Mouse (Mus musculus): ENCODE results near the gene Knstrn.

Gene Knstrn

DNA sequence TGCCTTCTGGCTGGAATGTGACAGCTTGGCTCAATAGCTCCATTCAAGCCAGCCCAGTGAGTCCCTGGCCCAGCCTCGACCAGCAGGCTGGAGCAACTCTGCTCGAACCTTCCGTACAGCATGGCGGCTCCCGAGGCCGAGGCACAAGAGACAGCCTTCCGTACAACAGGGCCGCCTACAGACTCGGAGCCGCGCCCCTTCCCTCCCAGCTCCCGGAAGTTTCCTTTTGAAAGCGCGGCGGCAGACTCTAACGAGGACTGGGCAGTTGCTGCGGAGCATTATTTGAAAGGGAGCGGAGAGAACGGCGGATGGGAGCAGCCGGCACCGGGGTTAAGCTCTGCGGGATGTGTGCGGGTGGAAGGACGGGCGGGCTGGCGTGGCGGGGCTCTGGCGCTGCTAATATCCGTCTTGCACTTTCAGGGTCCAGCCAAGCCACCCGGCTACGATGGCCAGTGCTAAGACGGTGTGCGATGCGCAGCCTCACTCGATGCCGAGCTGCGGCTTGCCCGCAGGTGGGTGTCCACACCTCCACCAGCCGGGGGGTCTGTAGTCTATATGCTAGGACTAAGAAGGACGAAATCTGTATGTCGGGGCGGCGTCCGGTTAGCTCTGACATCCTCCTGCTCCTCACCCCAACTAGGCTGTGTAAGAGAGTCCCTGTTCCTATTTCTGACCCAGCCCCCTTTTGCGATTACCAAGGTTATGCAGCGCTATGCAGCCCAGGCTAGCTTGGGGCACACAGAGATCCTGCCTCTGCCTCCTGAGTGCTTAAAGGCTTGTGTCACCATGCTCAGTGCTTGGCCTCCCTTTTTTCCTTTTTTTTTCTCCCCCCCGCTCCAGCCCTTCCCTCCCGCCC, at the start of gene Knstrn:
Knstrn (plus strand) TSS at position 23 of the 856 bp plus-strand sequence.
- peak; percentile 89 for DNase-seq

DNA sequence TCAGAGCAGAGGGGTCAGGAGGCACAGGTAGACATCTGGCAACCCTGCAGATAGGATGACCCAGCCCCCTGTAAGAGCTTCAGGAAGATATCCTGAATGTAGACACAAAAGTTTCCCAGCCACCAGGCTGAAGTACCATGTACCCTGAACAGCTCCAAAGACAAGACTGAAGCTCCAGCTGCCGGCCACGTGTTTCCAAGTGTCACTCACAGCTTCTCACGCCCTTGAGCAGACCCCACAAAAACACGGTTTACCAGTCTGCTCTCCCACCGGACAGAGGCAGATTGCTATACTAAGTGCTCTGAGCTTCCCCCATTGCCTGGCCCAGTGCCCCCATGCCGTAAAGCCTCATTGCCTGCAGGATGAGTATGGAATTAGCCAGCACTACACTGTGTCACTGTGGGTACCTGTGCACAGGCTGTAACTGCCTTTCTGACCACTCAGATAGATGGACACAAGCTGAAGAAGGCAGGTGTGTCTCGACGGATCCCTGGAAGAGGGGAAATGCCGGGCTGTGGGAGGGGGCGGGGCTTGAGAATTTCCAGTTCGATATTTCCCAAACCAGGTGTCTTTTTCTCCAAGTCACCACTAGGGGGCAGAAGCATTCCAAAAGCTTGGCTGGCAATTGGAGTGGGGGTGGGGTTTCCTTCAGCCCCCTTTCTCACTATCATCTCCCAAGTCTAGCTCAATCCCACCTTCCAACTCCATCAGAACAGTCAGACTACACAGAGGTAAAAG, 49.5 kb upstream of the Knstrn start:
- DNase-seq: peak; percentile 83

GRCm38 (mm10) chr2:118764875-118765274, 48.9 kb upstream of the Knstrn start:
- DNase-seq: no peak

- DNase-seq: no peak
Observed at GRCm38 (mm10) chr2:118766041-118767033, 47.5 kb upstream of the Knstrn start.

GRCm38 (mm10) chr2:118772158-118772874, 41.5 kb upstream of the Knstrn start, which contains the start of gene Phgr1:
Gene Phgr1 (plus strand): TSS chr2:118772769.
- DNase-seq: no peak

- no peak for DNase-seq
Observed at GRCm38 (mm10) chr2:118774536-118774935, 39.3 kb upstream of the Knstrn start.

- peak; percentile 75 for DNase-seq
Observed at GRCm38 (mm10) chr2:118775396-118775795, 38.4 kb upstream of the Knstrn start.

DNA sequence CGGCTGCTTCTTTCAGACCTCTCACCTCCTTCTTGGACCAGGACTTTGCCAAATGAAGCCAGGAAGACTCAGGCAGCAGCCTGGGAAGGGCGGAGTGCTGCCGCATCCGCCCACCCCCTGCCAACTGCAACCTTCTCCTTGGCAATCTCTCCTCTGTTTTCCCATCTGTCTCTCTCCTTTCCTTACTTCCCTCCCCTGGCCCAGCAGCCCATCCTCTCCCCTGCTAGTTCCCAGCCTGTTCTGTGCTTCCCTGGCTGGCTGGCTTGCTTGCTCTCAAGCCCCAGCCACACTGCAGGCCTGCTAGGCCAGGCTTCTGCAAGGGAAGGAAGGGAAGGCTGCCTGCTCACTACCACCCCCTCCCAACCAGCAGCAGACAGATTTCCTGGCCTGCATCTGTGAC, 38.0 kb upstream of the Knstrn start:
- peak; percentile 86 for DNase-seq

- DNase-seq: peak; percentile 68
Observed at GRCm38 (mm10) chr2:118776295-118776694, 37.5 kb upstream of the Knstrn start.

DNA sequence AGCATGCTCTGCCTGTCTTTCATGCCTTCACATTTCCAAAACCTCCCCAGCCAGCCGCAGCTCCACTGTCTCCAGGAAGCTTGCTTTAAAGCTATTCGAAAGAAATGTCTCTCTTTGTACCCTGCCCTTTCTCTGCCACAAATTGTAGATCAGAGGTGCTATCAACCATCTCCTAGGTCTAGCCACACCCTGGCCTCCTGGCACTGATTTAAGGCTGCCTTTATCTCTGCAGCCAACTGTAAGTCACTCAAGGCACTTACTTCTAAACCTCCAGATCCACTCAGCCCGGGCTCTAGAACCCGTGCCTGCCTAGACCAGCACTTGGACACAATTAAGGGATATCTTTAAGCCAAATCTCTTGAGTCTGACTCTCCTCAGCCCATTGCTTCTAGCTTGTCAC, 35.4 kb upstream of the Knstrn start:
- no peak for DNase-seq

GRCm38 (mm10) chr2:118779065-118779464, 34.7 kb upstream of the Knstrn start:
- DNase-seq: peak; percentile 72

DNA sequence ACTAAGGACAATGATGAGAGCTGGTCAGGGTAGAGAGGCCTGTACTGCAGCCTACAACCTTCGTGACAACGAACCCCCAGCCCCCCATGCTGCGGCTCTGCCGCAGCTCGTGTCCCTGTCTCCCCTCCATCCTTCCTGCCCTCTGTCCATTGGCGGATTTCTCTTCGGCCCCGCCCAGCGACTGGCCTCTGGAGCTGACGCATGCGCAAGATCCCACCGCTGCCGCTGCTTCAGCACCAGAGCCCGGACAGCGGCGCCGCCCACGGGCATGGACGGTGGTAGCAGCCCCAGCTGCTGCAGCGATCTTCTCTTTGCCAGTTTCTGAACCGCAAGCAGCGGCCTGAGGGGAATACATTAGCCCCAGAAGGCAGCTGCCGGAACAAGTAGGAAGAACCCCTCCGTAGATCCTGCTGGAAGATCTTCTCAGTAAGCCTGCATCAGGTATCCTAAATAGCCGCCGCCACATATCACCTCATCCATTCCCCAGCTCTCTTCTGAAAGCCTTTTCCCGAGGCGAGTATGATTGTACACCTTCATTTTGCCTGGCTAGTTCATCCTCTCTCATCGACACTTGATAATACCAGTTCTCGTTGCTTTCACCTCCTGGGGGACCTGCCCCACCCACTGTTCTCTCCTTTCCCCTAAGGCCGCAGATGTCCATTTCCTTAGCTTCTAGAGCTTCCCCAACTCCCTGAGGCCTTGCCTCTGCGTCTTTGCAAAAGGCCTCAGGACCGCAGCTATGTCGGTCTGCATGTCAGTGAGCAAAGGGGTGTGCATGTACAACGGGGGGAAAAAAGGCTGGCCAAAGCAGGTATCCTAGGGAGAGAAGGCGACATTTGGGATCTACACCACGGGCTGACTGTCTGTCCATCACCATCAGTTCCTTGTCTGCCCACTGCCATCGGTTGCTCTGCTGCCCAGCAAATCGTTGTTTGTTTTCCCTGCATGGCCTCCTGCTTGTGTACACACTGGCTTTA, 34.0 kb upstream of the Knstrn start, which contains the start of gene Disp2:
Disp2 (plus strand) TSS at position 216 of the 977 bp plus-strand sequence.
- peak; percentile 96 for DNase-seq

DNA sequence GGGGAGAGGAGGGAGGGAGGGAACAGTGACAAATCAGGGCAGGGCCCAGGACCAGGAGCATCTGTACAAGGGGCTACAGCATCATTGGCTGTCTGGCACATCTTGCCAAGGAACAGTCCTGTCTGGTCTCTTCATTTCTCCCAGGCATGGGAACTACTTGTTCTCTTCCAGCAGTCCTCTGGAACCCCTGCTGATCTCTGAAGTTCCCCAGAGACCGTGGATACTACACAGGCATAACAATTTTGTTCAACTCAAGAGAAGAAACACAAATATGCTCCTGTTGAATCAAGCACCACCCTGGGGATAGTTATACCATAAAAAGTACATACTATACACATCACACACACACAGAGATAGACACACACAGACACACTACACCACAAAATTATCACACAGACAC, 32.7 kb upstream of the Knstrn start:
- DNase-seq: peak; percentile 53

DNA sequence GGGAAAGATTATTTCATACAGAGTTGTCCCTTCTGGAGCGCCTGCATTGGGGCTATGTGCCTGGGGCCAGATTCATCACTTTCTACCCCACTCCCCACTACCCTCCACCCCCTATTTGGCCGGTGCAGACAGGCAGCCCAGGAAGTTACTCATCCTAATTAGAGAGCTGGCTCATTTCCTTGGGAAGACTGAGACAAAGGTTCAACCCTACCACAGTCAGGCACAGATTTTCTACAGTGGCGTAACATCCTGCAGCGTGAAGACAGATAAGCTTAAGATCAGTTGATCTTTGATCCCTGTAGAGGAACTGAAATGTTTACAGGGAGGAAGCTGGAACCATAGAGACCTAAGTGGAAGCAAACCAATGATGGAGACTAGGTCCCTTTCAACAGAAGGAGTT, 31.5 kb upstream of the Knstrn start:
- DNase-seq: no peak

DNA sequence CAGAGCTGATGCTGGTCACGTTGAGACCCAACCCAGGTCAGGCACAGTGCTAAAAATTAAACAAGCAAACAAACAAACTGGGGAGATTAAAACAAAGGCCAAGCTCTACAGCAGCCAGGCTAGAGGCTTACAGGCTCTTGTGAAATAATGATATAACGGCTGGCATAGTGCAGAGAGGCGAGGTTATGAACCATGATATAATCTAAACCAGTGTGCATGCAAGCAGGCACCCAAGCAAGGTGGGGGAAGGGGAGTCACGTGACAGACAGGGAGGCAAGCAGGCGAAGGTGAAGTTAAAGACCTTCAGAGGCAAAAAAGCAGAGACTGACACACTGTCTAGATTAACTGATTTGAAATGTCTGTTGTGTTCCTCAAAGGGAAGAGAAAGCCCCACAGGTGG, 30.7 kb upstream of the Knstrn start:
- DNase-seq: no peak

- no peak for DNase-seq
Observed at GRCm38 (mm10) chr2:118783663-118784062, 30.1 kb upstream of the Knstrn start.

DNA sequence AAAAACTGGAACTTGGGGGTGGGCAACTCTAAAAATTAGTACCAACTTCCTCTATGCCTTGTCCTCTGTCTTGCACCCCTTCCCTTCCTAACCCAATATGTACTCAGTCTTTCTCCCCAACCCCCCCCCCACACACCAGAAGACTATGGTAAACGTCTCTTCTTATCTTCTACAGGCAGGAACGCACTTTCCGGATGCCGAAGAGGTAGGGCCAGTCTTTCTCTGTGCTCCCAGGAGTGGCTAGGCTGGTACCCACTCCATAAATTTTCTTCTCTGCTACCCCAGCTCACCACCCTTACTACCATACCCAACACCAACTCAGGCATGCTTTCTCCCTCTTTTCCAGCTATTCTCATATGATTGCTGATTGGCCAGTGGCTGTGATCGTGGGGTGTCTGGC, 27.3 kb upstream of the Knstrn start:
- DNase-seq: no peak

DNA sequence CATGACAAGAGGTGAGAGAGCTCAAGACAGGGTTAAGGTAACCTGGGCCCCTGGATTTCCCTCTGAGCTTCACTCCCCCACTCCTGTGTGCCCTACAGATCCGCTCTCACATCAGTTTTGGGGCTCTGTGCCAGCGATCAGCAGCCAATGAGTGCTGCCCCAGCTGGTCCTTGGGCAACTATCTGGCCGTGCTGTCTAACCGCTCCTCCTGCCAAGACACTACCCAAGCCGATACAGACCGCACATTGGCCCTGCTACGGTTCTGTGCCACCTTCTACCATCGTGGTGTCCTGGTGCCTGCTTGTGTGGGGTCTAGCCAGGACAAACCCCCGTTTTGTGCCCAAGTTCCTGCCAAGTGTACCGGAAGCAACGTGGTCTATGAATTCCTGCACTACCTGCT, 24.3 kb upstream of the Knstrn start:
- peak; percentile 89 for DNase-seq

GRCm38 (mm10) chr2:118790221-118790550, 23.6 kb upstream of the Knstrn start:
- no peak for DNase-seq

Data from cerebellum, adult 9-10 months (tissue).